Mouse (Mus musculus) cerebellum, adult 2 months (tissue): ENCODE measurements around the gene Mpi.

Experiments
- CTCF ChIP-seq: fragments of 200-500 bp; IDR thresholded peaks from 2 replicates; pipeline ENCODE4 v1.5.1; 2011; ENCODE audit warnings: low read depth, mild to moderate bottlenecking, control low read depth, low read length, moderate library complexity, borderline replicate concordance; ENCODE audit not compliant: insufficient read depth
- POLR2A ChIP-seq: fragments of 200-500 bp; IDR thresholded peaks from 2 replicates; pipeline ENCODE4 v1.6.1; 2011; ENCODE audit warnings: low read length, control low read depth, borderline replicate concordance; ENCODE audit not compliant: insufficient read depth

GRCm38 (mm10) chr9:57494970-57495369 is 57.6 kb downstream of the Mpi start:
- no peak for TF ChIP-seq POLR2A
- TF ChIP-seq CTCF, result no peak
